Mouse (Mus musculus) C2C12 (cell line): Measurements from ENCODE around the gene Sdf4.
A peak's percentile ranks its signal among the peaks of the same experiment; 100 is the strongest.

ENCODE experiments used
- CEBPB ChIP-seq: IDR thresholded peaks from one replicate; pipeline ENCODE4 v1.6.1; 2011; ENCODE audit warnings: low read depth, mild to moderate bottlenecking, control low read depth, moderate library complexity
- CTCF ChIP-seq: IDR thresholded peaks from one replicate; pipeline ENCODE4 v1.5.1; 2011; ENCODE audit not compliant: control insufficient read depth, insufficient read depth, insufficient read length
- FOSL1 ChIP-seq: IDR thresholded peaks from one replicate; pipeline ENCODE4 v1.8.0; 2011; ENCODE audit warnings: mild to moderate bottlenecking, low read length; ENCODE audit not compliant: poor library complexity, insufficient read depth, severe bottlenecking
- MAX ChIP-seq: IDR thresholded peaks from one replicate; pipeline ENCODE4 v1.6.1; 2011; ENCODE audit warnings: mild to moderate bottlenecking, control low read depth
- MYOD1 ChIP-seq: IDR thresholded peaks from one replicate; pipeline ENCODE4 v1.6.1; 2011; ENCODE audit warnings: low read depth; ENCODE audit not compliant: control insufficient read depth, insufficient read length
- MYOG ChIP-seq: IDR thresholded peaks from one replicate; pipeline ENCODE4 v1.6.1; 2011; ENCODE audit not compliant: control insufficient read depth, insufficient read length; ENCODE audit errors: extremely low read depth
- USF1 ChIP-seq: IDR thresholded peaks from one replicate; pipeline ENCODE4 v1.6.1; 2011; ENCODE audit warnings: low read depth, mild to moderate bottlenecking, control low read depth, moderate library complexity

DNA sequence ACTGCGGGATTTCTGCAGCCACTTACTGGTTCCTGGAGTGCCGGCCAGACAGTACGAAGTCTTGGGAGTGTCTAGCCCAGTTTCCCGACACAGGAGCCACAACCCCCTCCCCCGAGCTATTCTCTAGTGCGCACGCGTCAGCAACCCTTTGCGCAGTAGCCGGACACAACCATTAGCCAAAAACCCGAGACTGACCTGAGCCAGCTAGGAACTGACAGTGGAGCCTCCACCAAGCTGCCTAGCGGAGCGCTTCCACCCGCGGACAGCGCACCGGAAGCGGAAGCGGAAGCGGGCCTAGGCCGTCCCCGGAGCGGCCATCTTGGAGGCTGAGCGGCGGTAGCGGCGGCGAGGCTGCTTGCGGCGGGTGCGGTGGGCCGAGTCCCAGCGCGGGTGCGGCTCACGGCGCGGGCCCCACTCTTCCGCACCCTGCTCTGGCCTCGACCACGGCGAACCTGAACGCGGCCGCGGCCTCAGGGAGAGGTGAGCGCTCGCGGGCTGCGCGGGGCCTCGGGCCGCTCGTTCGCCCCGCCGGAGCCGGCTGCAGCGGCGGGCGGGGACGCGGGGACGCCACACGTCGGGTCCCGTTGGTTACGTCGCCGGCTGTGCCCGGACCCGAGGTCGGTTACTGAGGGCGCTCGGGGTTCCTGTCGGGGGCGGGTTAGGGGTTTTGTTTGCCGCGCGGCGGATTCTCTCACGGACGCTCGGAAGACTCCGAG, 49.0 kb upstream of the Sdf4 start, which contains the start of gene Ube2j2:
- TF ChIP-seq CTCF (no peak), MAX (peak; percentile 66), USF1 (no peak), MYOD1 (no peak), CEBPB (no peak), MYOG (no peak), FOSL1 (no peak)
